ENCODE assay signal across 15 mouse cellular contexts in the genomic region with DNA sequence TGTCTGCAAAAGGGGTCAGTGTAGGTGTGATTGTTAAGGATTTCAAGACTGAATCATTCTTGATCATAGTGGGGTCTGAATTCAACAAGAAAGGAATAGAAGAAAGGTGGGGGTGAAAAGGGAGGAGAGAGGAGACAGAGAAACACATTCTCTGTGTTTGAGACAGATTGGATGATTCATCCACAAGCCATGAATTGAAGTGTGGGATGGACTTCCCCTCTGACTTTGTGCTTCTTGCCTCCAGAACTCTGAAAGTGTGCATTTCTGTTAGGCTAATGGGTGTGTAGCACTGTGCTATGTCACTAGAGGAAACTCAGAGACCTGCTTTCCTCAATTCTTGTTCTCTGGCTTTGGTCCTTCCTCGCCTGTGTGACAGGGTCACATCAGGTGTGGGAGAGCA. TPM values are rescaled to one million over a fixed set of nuclear protein-coding genes. Genes with fewer than 3 reads are reported as not detected.
A peak's percentile ranks its signal among the peaks of the same experiment; 100 is the strongest.
DNase-seq lines count a peak whose midpoint lies in the region; ATAC-seq lines count a peak whose summit lies in the region.
"Had no signal": no experiment of that assay in that cellular context is flagged by ENCODE, and none has a peak within 500 bp of the region (broad histone marks: within the 10 kb centered on the region; RNA-seq: fewer than 3 reads in every experiment).

No protein-coding gene starts in this region.

- no peak overlapping the region for H3K4me2 ChIP-seq in heart, embryonic 15.5 days
- H3K4me2 ChIP-seq in neural tube, embryonic 15.5 days = no peak overlapping the region
- H3K4me2 ChIP-seq in intestine, embryonic 16.5 days (ENCODE audit: low read depth, low read length) = no peak overlapping the region
- no peak overlapping the region for H3K4me2 ChIP-seq in midbrain, embryonic 14.5 days (ENCODE audit: low read length)
- H3K4me2 ChIP-seq: liver, embryonic 15.5 days had no signal

- H3K4me3 ChIP-seq in heart, embryonic 15.5 days = no peak overlapping the region
- H3K4me3 ChIP-seq in neural tube, embryonic 15.5 days (replicated peaks) = no peak overlapping the region
- no peak overlapping the region for H3K4me3 ChIP-seq in intestine, embryonic 16.5 days (ENCODE audit: low read length)
- no peak overlapping the region for H3K4me3 ChIP-seq in midbrain, embryonic 14.5 days (replicated peaks; ENCODE audit: low read depth, low read length)
- no peak overlapping the region for H3K4me3 ChIP-seq in midbrain, embryonic 10.5 days
- H3K4me3 ChIP-seq: liver, embryonic 15.5 days; neural tube, embryonic 13.5 days had no signal

- ATAC-seq in heart, embryonic 15.5 days (replicated peaks; ENCODE audit: insufficient number of reproducible peaks, insufficient read depth, low FRiP score, low read depth) = no peak
- no peak for ATAC-seq in neural tube, embryonic 15.5 days (ENCODE audit: low FRiP score)
- ATAC-seq in intestine, embryonic 16.5 days = no peak
- no peak for ATAC-seq in midbrain, embryonic 14.5 days (ENCODE audit: low FRiP score, low TSS enrichment)
- ATAC-seq: forebrain, embryonic 14.5 days; hindbrain, postnatal 0 days had no signal

- H3K36me3 ChIP-seq in heart, embryonic 15.5 days = no peaks in the 10 kb centered on the region
- no peaks in the 10 kb centered on the region for H3K36me3 ChIP-seq in neural tube, embryonic 15.5 days
- no peaks in the 10 kb centered on the region for H3K36me3 ChIP-seq in intestine, embryonic 16.5 days (ENCODE audit: control insufficient read depth, insufficient read depth, low read length)
- H3K36me3 ChIP-seq in midbrain, embryonic 14.5 days (ENCODE audit: control insufficient read depth, insufficient read depth, low read length) = no peaks in the 10 kb centered on the region
- H3K36me3 ChIP-seq in midbrain, embryonic 10.5 days = no peaks in the 10 kb centered on the region
- H3K36me3 ChIP-seq: liver, embryonic 15.5 days; neural tube, embryonic 13.5 days had no signal

- H3K4me1 ChIP-seq in heart, embryonic 15.5 days (replicated peaks) = peaks cover 34% of the 10 kb centered on the region
- H3K4me1 ChIP-seq in neural tube, embryonic 15.5 days = peaks cover 20% of the 10 kb centered on the region
- peaks cover 4% of the 10 kb centered on the region; the same call in 1 of the 2 replicates for H3K4me1 ChIP-seq in intestine, embryonic 16.5 days (ENCODE audit: control insufficient read depth, insufficient read depth, low read length)
- H3K4me1 ChIP-seq in midbrain, embryonic 14.5 days (ENCODE audit: control insufficient read depth, insufficient read depth, low read length) = peaks cover 10% of the 10 kb centered on the region
- peaks cover 13% of the 10 kb centered on the region for H3K4me1 ChIP-seq in midbrain, embryonic 10.5 days
- H3K4me1 ChIP-seq: liver, embryonic 15.5 days had no signal

- intact Hi-C loops in heart, postnatal 14 days (cut with DNase I) = loop anchor here (5.0 kb wide), 2 partner anchors 51 to 66 kb away; no protein-coding TSS in a partner anchor

- WGBS in heart, embryonic 15.5 days = 74% methylated on average over 1 of the region's 1 CpGs
- 81% methylated on average over 1 of the region's 1 CpGs for WGBS in neural tube, embryonic 15.5 days
- WGBS in intestine, embryonic 16.5 days = 84% methylated on average over 1 of the region's 1 CpGs
- 79% methylated on average over 1 of the region's 1 CpGs for WGBS in midbrain, embryonic 14.5 days
- 78% methylated on average over 1 of the region's 1 CpGs for WGBS in midbrain, embryonic 10.5 days

- no peaks in the 10 kb centered on the region for H3K27me3 ChIP-seq in heart, embryonic 15.5 days
- H3K27me3 ChIP-seq in neural tube, embryonic 15.5 days (replicated peaks) = no peaks in the 10 kb centered on the region
- H3K27me3 ChIP-seq in intestine, embryonic 16.5 days (replicated peaks; ENCODE audit: control insufficient read depth, insufficient read depth, low read length) = no peaks in the 10 kb centered on the region
- H3K27me3 ChIP-seq in midbrain, embryonic 14.5 days (ENCODE audit: control insufficient read depth, insufficient read depth, low read length) = no peaks in the 10 kb centered on the region
- peaks cover 14% of the 10 kb centered on the region; the same call in 1 of the 2 replicates for H3K27me3 ChIP-seq in midbrain, embryonic 10.5 days (ENCODE audit: low read depth, poor library complexity, severe bottlenecking)
- H3K27me3 ChIP-seq: liver, embryonic 15.5 days; neural tube, embryonic 13.5 days had no signal

- H3K9me3 ChIP-seq in heart, embryonic 15.5 days (replicated peaks) = no peaks in the 10 kb centered on the region
- H3K9me3 ChIP-seq in neural tube, embryonic 15.5 days (replicated peaks) = no peaks in the 10 kb centered on the region
- no peaks in the 10 kb centered on the region for H3K9me3 ChIP-seq in intestine, embryonic 16.5 days (ENCODE audit: control insufficient read depth, low read length)
- H3K9me3 ChIP-seq in midbrain, embryonic 14.5 days (ENCODE audit: control insufficient read depth, low read length) = no peaks in the 10 kb centered on the region
- no peaks in the 10 kb centered on the region for H3K9me3 ChIP-seq in midbrain, embryonic 10.5 days (replicated peaks)
- H3K9me3 ChIP-seq: liver, embryonic 15.5 days; neural tube, embryonic 13.5 days had no signal

- peak overlapping the region; percentile 68 for H3K27ac ChIP-seq in heart, embryonic 15.5 days
- 0 out of 2 replicates have a peak overlapping the region, but pooled peaks have one; percentile 13 for H3K27ac ChIP-seq in neural tube, embryonic 15.5 days (replicated peaks)
- peak overlapping the region; percentile 11; the same call in 1 of the 2 replicates for H3K27ac ChIP-seq in intestine, embryonic 16.5 days (ENCODE audit: low read length)
- no peak overlapping the region for H3K27ac ChIP-seq in midbrain, embryonic 14.5 days (replicated peaks; ENCODE audit: low read depth, low read length)
- H3K27ac ChIP-seq in midbrain, embryonic 10.5 days (replicated peaks) = no peak overlapping the region
- H3K27ac ChIP-seq: hindbrain, postnatal 0 days; liver, embryonic 15.5 days had no signal

- H3K9ac ChIP-seq in heart, embryonic 15.5 days = no peak overlapping the region
- no peak overlapping the region for H3K9ac ChIP-seq in neural tube, embryonic 15.5 days (replicated peaks)
- no peak overlapping the region for H3K9ac ChIP-seq in intestine, embryonic 16.5 days (ENCODE audit: low read depth, low read length)
- H3K9ac ChIP-seq in midbrain, embryonic 14.5 days (replicated peaks; ENCODE audit: low read length) = no peak overlapping the region
- H3K9ac ChIP-seq: liver, embryonic 15.5 days; neural tube, embryonic 13.5 days had no signal

- no peak for DNase-seq in heart, postnatal 14 days
- DNase-seq in neural tube, embryonic 10.5 days (ENCODE audit: extremely low spot score, low spot score) = no peak
- no peak for DNase-seq in midbrain, embryonic 14.5 days
- no peak for DNase-seq in midbrain, embryonic 10.5 days (ENCODE audit: low spot score)
- DNase-seq: adrenal gland, postnatal 10 days; gastrocnemius, postnatal 25 days; right cerebral cortex, adult 18-20 months; thymus, postnatal 4 days had no signal

RNA-seq across cellular contexts. Expression of gene Hhat, which starts 15.2 kb away (rescaled TPM):
- polyA plus RNA-seq in heart, embryonic 15.5 days (2015; fragmentation: Nextera tagmentation; extraction: Ambion mirVana) = 5.5 and 6.8 TPM in 2 replicates
- 1 to 10 TPM; 3.3 to 3.7 TPM for total RNA-seq in heart, postnatal 14 days (2021)
- polyA plus RNA-seq in neural tube, embryonic 15.5 days (2015; fragmentation: Nextera tagmentation; extraction: Ambion mirVana) = 4.6 and 5.2 TPM in 2 replicates
- 8.8 and 9.6 TPM in 2 replicates for polyA plus RNA-seq in intestine, embryonic 16.5 days (2015; fragmentation: Nextera tagmentation; extraction: Ambion mirVana)
- polyA plus RNA-seq in midbrain, embryonic 14.5 days (2014; fragmentation: Nextera tagmentation; extraction: Ambion mirVana) = 3.9 and 4.5 TPM in 2 replicates
- 8.0 and 8.2 TPM in 2 replicates for polyA plus RNA-seq in midbrain, embryonic 10.5 days (2016; fragmentation: Nextera tagmentation; extraction: Ambion mirVana)

Comparison
In these comparisons a context has a peak if more than half of its experiments do, and no peak if none do; other contexts are left out.
1. H3K27ac ChIP-seq: peak in heart, embryonic 15.5 days (single experiment), neural tube, embryonic 15.5 days (single experiment) and intestine, embryonic 16.5 days (single experiment); none in midbrain, embryonic 14.5 days (single experiment) and midbrain, embryonic 10.5 days (single experiment).